Mouse (Mus musculus) embryonic fibroblast, embryonic 13.5 days (primary cell): Measurements from ENCODE around the gene Uncx.

ENCODE experiments used
- CTCF ChIP-seq: IDR thresholded peaks from 2 replicates; pipeline ENCODE4 v1.5.1; 2011; ENCODE audit warnings: mild to moderate bottlenecking, control low read depth, low read length, moderate library complexity, borderline replicate concordance; ENCODE audit not compliant: insufficient read depth
- POLR2A ChIP-seq: IDR thresholded peaks from 2 replicates; pipeline ENCODE4 v1.6.1; 2011; ENCODE audit warnings: low read depth, mild to moderate bottlenecking, control low read depth, low read length, moderate library complexity

DNA sequence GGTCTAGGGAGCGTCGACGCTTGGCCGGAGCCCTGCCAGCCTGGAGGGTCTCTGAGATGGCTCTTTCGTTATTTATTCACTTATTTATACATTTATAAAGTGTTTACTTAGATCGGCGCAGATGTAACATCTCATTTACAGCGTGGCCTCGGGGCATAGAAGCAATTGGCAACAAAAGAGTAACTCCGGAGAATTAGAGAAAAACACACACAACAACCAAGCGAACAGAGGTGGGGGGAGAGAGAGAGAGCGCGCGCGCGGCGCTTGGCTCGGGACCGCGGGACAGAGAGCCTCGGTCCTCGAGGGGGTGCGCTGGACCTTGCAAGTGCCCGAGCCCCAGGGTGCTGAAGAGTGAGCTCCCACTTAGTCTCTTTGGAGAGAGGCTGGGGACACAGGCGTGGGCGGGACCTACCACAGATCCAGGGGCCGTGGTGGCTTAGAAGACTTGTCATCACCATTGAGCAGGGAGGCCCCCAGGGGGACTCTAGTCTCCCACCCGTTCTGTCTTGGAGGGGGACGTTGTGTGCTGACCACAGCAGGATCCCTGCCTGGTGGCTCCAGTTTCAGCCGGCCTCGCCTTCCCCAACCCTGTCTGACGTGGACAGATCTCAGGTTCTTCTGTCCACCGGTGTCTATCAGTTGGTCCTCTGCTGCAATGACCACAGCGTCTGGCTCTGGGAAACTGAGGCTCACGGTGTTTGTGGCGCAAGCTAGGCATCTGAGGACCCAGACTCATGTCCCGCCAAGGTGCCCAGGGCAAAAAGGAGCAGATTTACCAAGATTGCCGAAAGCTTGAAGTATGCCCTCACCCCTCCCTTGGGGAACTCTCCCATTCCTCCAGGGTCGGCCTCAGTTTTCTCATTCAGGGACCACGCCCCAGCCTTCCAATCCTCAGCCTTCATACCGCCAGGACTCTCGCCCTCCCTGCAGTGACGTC is 14.5 kb downstream of the Uncx start:
- TF ChIP-seq POLR2A, result no peak
- TF ChIP-seq CTCF, result no peak
